Mouse (Mus musculus): ENCODE measurements around the gene Nfib. TPM values are rescaled to one million over a fixed set of nuclear protein-coding genes. Genes with fewer than 3 reads are reported as not detected.

Gene Nfib
- polyA plus RNA-seq, 1 experiment, result 7.7 TPM

- Histone ChIP-seq H3K27me3 (ENCODE audit: control insufficient read depth, insufficient read depth, insufficient read length) (no peaks in the 10 kb centered on the region), H3K4me3 (no peak overlapping the region), H3ac (ENCODE audit: control insufficient read depth, insufficient read length) (no peak overlapping the region), H3K4me2 (ENCODE audit: low read depth) (peak overlapping the region; percentile 64), H3K79me2 (ENCODE audit: control insufficient read depth, insufficient read depth) (no peaks in the 10 kb centered on the region), H3K36me3 (ENCODE audit: control insufficient read depth, insufficient read depth) (no peaks in the 10 kb centered on the region)
- no peak for TF ChIP-seq CEBPB (IDR thresholded peaks at IDR 0.05; ENCODE audit: insufficient read depth, poor library complexity, severe bottlenecking)
- TF ChIP-seq REST (IDR thresholded peaks at IDR 0.05; ENCODE audit: insufficient read depth, insufficient read length), result no peak
- no peak for TF ChIP-seq USF1 (IDR thresholded peaks at IDR 0.05; ENCODE audit: low read depth)
- TF ChIP-seq MYOG (IDR thresholded peaks at IDR 0.05; ENCODE audit: control insufficient read depth in 1 of 3, insufficient read depth in 1 of 3, insufficient read length in 2 of 3, low read depth in 2 of 3), result no peak
- no peak for TF ChIP-seq TCF12 (IDR thresholded peaks at IDR 0.05; ENCODE audit: insufficient read depth, poor library complexity, severe bottlenecking)
- TF ChIP-seq E2F4 (IDR thresholded peaks at IDR 0.05; ENCODE audit: insufficient read depth), result no peak
- TF ChIP-seq TCF3 (IDR thresholded peaks at IDR 0.05; ENCODE audit: insufficient read length, low read depth), result no peak
Measured at GRCm38 (mm10) chr4:82249518-82250354, 455.8 kb downstream of the Nfib start.

GRCm38 (mm10) chr4:82248961-82249360 lies 456.6 kb downstream of the Nfib start:
- Histone ChIP-seq H3K79me2 (ENCODE audit: control insufficient read depth, insufficient read depth) (no peaks in the 10 kb centered on the region), H3K4me3 (no peak overlapping the region), H3K4me2 (ENCODE audit: low read depth) (peak overlapping the region; percentile 64), H3K27me3 (ENCODE audit: control insufficient read depth, insufficient read depth, insufficient read length) (no peaks in the 10 kb centered on the region), H3ac (ENCODE audit: control insufficient read depth, insufficient read length) (no peak overlapping the region), H3K36me3 (ENCODE audit: control insufficient read depth, insufficient read depth) (no peaks in the 10 kb centered on the region)
- no peak for TF ChIP-seq TCF3 (IDR thresholded peaks at IDR 0.05; ENCODE audit: insufficient read length, low read depth)
- no peak for TF ChIP-seq SRF (IDR thresholded peaks at IDR 0.05; ENCODE audit: control insufficient read depth, insufficient read length, low read depth)
- TF ChIP-seq MAX (IDR thresholded peaks at IDR 0.05; ENCODE audit: low read depth), result no peak
- no peak for TF ChIP-seq POLR2AphosphoS2 (IDR thresholded peaks at IDR 0.05; ENCODE audit: insufficient read length, low read depth)
- no peak for TF ChIP-seq REST (IDR thresholded peaks at IDR 0.05; ENCODE audit: insufficient read depth, insufficient read length)
- no peak for TF ChIP-seq MYOD1 (IDR thresholded peaks at IDR 0.05; ENCODE audit: control insufficient read depth in 1 of 3, insufficient read length in 2 of 3, low read depth in 2 of 3)
- no peak for TF ChIP-seq CEBPB (IDR thresholded peaks at IDR 0.05; ENCODE audit: insufficient read depth, poor library complexity, severe bottlenecking)
- no peak for TF ChIP-seq POLR2A (IDR thresholded peaks at IDR 0.05; ENCODE audit: insufficient read length, low read depth)
- TF ChIP-seq TCF12 (IDR thresholded peaks at IDR 0.05; ENCODE audit: insufficient read depth, poor library complexity, severe bottlenecking), result no peak
- no peak for TF ChIP-seq E2F4 (IDR thresholded peaks at IDR 0.05; ENCODE audit: insufficient read depth)
- TF ChIP-seq USF1 (IDR thresholded peaks at IDR 0.05; ENCODE audit: low read depth), result no peak
- no peak for TF ChIP-seq MYOG (IDR thresholded peaks at IDR 0.05; ENCODE audit: control insufficient read depth in 1 of 3, insufficient read depth in 1 of 3, insufficient read length in 2 of 3, low read depth in 2 of 3)

- H3K79me2 ChIP-seq (ENCODE audit: control insufficient read depth, insufficient read depth), result no peaks in the 10 kb centered on the region
- no peaks in the 10 kb centered on the region for H3K36me3 ChIP-seq (ENCODE audit: control insufficient read depth, insufficient read depth)
- H3K4me2 ChIP-seq (ENCODE audit: low read depth), result no peak overlapping the region
- H3K27me3 ChIP-seq (ENCODE audit: control insufficient read depth, insufficient read depth, insufficient read length), result no peaks in the 10 kb centered on the region
- H3ac ChIP-seq (ENCODE audit: control insufficient read depth, insufficient read length), result no peak overlapping the region
- no peak for TF ChIP-seq E2F4 (IDR thresholded peaks at IDR 0.05; ENCODE audit: insufficient read depth)
- no peak for TF ChIP-seq MYOD1 (IDR thresholded peaks at IDR 0.05; ENCODE audit: control insufficient read depth in 1 of 3, insufficient read length in 2 of 3, low read depth in 2 of 3)
- TF ChIP-seq REST (IDR thresholded peaks at IDR 0.05; ENCODE audit: insufficient read depth, insufficient read length), result no peak
- TF ChIP-seq CEBPB (IDR thresholded peaks at IDR 0.05; ENCODE audit: insufficient read depth, poor library complexity, severe bottlenecking), result no peak
- TF ChIP-seq SRF (IDR thresholded peaks at IDR 0.05; ENCODE audit: control insufficient read depth, insufficient read length, low read depth), result no peak
- no peak for TF ChIP-seq USF1 (IDR thresholded peaks at IDR 0.05; ENCODE audit: low read depth)
- TF ChIP-seq POLR2A (IDR thresholded peaks at IDR 0.05; ENCODE audit: insufficient read length, low read depth), result no peak
- TF ChIP-seq MYOG (IDR thresholded peaks at IDR 0.05; ENCODE audit: control insufficient read depth in 1 of 3, insufficient read depth in 1 of 3, insufficient read length in 2 of 3, low read depth in 2 of 3), result no peak
- TF ChIP-seq POLR2AphosphoS2 (IDR thresholded peaks at IDR 0.05; ENCODE audit: insufficient read length, low read depth), result no peak
- no peak for TF ChIP-seq TCF12 (IDR thresholded peaks at IDR 0.05; ENCODE audit: insufficient read depth, poor library complexity, severe bottlenecking)
- no peak overlapping the region for H3K4me3 ChIP-seq
Measured at GRCm38 (mm10) chr4:82248031-82248430, 457.5 kb downstream of the Nfib start.

- no peak overlapping the region for H3K4me3 ChIP-seq
- H3ac ChIP-seq (ENCODE audit: control insufficient read depth, insufficient read length), result no peak overlapping the region
- H3K79me2 ChIP-seq (ENCODE audit: control insufficient read depth, insufficient read depth), result no peaks in the 10 kb centered on the region
- H3K4me2 ChIP-seq (ENCODE audit: low read depth), result no peak overlapping the region
- TF ChIP-seq SRF (IDR thresholded peaks at IDR 0.05; ENCODE audit: control insufficient read depth, insufficient read length, low read depth) (no peak), USF1 (IDR thresholded peaks at IDR 0.05; ENCODE audit: low read depth) (no peak), MYOG (IDR thresholded peaks at IDR 0.05; ENCODE audit: control insufficient read depth in 1 of 3, insufficient read depth in 1 of 3, insufficient read length in 2 of 3, low read depth in 2 of 3) (no peak)
- H3K36me3 ChIP-seq (ENCODE audit: control insufficient read depth, insufficient read depth), result no peaks in the 10 kb centered on the region
- no peaks in the 10 kb centered on the region for H3K27me3 ChIP-seq (ENCODE audit: control insufficient read depth, insufficient read depth, insufficient read length)
Measured at GRCm38 (mm10) chr4:82246290-82246689, 459.3 kb downstream of the Nfib start.

Other genes starting within 250 kb of the Nfib start
- gene Zdhhc21, start 154.2 kb upstream of the Nfib start, polyA plus RNA-seq (2012; fragmentation: generic; extraction: Trizol), result 3.1 TPM
- not detected for gene Cer1, start 179.4 kb upstream of the Nfib start, polyA plus RNA-seq (2012; fragmentation: generic; extraction: Trizol)

Data from myocyte (in vitro differentiated cells).